Mouse (Mus musculus) adrenal gland, postnatal 0 days (tissue): Measurements from ENCODE around the gene Htr1a. TPM values are rescaled to one million over a fixed set of nuclear protein-coding genes. Genes with fewer than 3 reads are reported as not detected.

Experiments
- polyA plus RNA-seq: library from polyadenylated mRNA; unstranded; fragments of >200 nt; fragmentation: Nextera tagmentation; extraction: Ambion mirVana; gene quantifications from 2 replicates; pipeline ENCODE4 v1.2.1, GENCODE M21; 2015

Gene Htr1a
- polyA plus RNA-seq = not detected in 2 replicates

GRCm38 (mm10) chr13:105443339-105443738 lies at the start of gene Htr1a:
Gene Htr1a (plus strand): TSS chr13:105443639.

Other genes with a start within 250 kb of the Htr1a start
- 2.6 and 4.2 TPM in 2 replicates for gene Rnf180, start 148.8 kb upstream of the Htr1a start, polyA plus RNA-seq